Mouse (Mus musculus): ENCODE measurements around the gene Ccnjl. TPM values are rescaled to one million over a fixed set of nuclear protein-coding genes. Genes with fewer than 3 reads are reported as not detected.

Gene Ccnjl
- total RNA-seq, 2 experiments from 2014 or later = not detected

DNA sequence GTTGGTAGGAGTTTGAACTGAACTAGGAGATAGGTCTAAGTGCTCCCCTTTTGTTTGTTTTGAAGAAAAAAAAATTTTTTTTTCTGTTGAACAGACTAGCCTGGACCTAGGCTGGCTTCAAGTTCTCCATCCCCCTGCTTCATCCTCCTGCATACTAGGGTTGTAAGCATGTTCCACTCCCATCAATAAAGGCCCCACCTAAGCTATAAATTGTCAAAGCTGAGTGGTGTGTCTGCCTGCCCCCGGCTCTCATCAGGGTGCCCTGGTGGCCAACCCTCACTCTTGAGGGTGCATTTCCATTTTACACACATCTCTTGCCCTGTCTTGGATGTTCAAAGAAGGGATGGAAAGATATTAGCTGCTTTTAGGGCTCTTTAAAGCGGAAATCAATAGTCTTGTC is 36.8 kb downstream of the Ccnjl start:
- no peak for ATAC-seq (replicated peaks; ENCODE audit: low FRiP score, poor library complexity, severe bottlenecking)

DNA sequence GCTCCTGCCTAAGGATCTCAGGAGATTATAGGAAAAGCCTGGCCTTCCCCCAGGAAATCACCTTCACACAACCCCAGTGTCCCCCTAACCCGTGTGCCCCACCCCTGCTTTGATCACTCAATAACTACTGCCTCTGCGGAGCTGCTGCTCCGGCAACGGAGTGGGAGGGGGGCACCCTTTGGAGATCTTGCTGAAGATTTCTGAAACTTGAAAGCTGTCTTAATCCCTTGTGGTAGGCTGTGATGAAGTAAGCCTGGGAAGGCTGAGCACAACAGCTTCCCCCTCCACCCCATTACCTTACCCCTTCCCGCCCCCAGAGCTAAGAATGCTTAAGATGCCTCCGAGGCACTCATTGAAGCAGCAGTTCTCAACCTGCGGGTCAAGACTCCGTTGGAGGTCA is 37.3 kb downstream of the Ccnjl start:
- no peak for ATAC-seq (replicated peaks; ENCODE audit: low FRiP score, poor library complexity, severe bottlenecking)

DNA sequence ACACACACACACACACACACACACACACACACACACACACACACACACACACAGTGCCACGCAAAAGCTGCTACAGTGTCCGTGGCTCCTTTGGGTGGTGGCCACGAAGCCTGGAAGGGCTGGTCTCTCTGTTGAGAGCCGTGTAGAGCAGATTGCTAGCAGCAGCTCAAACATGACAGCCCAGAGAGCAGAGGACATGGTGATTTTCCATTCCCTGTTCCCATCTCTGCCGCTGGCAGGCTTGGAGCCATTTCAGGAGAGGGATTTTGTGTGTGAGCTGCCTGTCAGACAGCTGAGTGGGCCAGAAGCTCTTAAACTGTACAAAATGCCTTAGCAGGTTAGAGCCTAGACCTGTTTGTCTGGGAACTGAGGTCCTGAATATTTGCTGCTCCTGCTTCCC is 38.1 kb downstream of the Ccnjl start:
- ATAC-seq (replicated peaks; ENCODE audit: low FRiP score, poor library complexity, severe bottlenecking) = no peak

DNA sequence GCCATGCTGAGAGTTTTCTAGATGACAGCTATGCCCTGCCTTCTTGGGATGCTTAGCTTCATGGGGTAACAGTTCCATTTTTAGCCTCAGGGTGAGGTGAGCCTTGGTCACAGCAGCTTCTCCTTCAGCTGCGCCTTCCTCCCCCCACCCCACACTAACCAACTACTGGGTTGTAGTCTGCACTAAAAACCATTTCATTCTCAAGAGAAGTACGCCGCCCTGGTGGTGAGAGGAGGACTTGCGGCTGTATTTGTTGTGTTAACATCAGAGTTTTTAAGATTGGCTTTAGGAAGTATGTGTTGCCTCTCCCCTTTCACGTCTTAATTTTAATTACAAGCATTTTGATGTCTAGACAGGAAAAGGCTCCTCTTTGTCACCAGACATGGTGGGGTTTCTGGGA is 39.7 kb downstream of the Ccnjl start:
- 0 out of 2 replicates have a peak, but pooled peaks have one; percentile 52 for ATAC-seq (replicated peaks; ENCODE audit: low FRiP score, poor library complexity, severe bottlenecking)

DNA sequence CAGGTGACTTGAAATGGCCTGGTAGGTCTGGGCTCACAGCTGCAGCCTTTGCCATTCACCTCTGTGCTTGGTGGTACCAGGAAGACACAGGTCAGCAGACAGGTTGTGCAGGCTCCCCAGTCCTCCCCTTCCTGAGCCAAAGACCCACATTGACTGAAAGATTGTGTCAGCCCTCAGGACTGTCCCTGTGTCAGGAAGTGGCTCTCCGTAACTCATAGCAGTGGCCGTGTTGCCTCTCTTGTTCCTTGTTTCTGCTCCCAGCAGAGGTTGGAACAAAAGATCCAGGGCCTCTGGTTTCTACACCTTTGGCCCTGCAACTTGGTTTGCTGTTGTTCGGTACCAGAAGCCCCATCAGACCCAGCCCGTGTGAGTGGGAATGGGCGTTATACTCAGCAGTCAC is 40.6 kb downstream of the Ccnjl start:
- ATAC-seq (replicated peaks; ENCODE audit: low FRiP score, poor library complexity, severe bottlenecking) = no peak

DNA sequence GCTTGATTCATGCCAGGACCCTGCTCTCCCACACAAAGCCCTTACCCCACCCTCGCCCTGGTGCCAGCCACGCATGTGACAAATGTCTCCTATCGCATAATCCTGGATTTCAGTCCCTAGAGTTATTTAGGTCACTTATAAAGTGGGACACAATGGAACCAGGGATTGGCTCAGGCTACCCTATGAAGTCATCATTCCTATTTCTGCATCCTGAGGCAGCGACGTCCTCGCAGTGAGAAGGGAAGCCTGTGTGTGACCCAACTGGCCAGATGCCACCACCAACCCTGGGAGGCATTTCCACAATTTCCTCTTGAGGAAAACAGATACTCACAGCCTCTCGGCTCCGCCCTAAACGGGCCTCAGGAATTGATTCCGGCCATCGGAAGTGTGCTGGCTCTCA is 41.0 kb downstream of the Ccnjl start:
- ATAC-seq (replicated peaks; ENCODE audit: low FRiP score, poor library complexity, severe bottlenecking) = no peak

DNA sequence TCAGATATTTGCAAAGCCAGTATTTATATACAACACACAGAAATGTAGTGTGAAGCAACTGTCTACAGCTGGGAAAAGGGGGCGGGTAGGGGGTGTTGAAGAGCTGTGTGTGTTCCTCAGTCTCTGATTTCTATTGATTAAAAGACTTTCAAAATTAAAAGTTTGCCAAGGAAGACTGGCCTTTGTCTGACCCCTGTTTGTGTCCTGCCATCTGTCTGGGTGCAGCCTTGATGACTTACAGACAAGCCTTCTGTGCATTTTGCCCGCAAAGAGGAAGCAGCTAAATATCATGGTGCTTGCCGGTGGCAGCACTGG is 46.4 kb downstream of the Ccnjl start:
- no peak for ATAC-seq (replicated peaks; ENCODE audit: low FRiP score, poor library complexity, severe bottlenecking)

DNA sequence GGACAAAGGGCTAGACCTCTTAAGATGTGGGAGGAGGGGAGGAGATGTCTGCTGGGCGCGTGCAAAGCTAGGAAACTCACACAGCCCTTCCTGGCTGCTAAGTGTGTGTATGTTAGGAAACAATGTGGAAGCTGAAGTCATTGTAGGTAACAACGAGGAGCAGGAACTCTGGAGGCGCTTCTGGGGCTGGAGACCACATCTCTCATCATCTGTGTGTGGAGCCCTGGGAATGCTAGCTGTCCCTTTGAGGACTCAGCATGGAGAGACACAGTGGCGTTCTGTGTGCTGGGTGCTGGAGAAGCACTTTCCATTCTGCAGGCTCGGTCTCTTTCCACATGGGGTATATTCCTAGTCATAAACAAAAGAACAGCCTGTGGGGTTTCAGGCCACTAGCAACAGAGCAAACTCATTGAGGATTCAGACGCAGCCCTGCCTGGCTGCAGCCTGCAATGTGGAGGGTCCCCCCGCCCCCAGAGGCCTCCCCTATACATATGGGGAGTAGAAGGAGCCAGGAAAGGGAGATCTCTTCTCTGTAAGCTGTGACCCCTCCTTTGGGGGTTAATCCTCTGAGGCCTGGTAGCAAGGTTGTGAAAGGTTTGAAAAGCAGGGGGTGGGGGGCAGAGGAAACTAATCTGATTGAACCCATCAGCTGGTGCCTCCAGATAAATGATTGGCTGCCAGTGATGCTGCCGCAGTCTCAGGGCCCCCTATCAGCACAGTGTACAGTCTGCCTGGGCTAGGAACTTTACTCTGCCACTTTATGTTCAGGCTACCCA is 47.0 kb downstream of the Ccnjl start:
- ATAC-seq (replicated peaks; ENCODE audit: low FRiP score, poor library complexity, severe bottlenecking) = no peak

DNA sequence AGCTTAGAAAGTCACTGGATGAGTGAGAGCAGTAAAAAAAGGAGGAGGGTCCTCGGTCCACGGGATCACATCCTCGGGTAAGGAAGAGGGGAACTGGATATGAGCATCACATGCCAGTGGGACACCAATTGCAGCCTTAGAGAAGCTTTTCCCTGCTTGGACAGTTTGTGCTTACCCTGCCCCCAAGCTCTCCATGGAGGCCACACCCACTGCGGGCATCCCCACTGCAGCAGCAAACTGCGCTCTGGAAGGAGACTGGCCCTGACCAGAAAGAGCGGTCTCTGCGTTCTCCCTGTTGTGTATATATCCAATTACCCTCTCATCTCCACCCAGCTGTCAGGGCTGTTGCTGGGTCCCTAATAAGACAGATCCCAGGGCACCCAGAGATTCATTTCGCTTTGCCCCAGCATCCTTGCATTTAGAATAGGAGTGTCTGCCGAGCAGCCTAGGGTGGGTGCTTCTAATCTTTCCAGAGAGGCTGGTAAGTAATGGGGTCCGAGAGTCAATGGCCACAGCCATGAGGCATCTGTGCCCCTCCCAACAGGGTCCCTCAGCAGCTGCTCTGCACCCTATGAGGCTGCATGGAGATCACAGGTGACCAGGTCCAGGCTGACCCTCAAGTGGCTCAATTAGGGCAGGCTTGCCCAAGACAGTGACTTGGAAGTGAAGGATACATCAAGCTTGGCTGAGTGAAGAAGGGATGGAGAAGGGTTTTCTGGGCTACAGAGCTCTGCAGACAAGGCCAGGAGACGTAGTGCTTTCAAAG is 49.3 kb downstream of the Ccnjl start:
- ATAC-seq (replicated peaks; ENCODE audit: low FRiP score, poor library complexity, severe bottlenecking) = no peak

DNA sequence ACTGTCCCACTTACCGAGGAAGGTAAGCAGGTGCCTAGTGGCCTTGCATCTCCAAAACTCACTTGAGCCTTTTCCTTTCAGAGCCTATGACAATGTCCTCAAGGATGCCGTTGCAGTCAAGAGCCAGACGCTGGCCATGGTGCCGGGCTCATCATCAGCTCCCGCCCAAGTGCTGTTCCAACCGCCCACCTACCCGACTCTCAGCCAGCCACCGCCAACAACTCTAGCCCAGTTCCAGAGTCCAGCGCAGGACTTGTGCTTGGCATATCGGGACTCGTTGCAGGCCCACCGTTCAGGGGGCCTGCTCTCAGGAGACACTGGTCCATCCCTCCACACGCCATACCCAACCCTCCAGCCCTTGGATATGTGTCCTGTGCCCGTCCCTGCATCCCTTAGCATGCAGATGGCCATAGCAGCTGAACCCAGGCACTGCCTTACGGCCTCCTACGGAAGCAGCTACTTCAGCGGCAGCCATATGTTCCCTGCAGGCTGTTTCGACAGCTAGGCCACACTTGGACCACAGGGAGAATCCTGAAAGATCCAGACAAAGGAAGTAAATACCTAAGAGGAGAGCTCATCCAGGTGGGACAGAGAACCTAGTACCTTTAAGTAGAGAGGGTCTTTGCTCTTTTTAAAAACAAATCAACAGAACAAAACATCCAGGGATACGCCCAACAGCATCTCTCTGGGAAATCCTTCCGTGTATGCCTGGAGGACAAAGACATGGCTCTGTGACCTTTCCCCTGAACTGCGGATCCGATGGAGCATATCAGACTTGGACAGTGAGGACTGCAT is 56.8 kb downstream of the Ccnjl start:
- no peak for ATAC-seq (replicated peaks; ENCODE audit: low FRiP score, poor library complexity, severe bottlenecking)

DNA sequence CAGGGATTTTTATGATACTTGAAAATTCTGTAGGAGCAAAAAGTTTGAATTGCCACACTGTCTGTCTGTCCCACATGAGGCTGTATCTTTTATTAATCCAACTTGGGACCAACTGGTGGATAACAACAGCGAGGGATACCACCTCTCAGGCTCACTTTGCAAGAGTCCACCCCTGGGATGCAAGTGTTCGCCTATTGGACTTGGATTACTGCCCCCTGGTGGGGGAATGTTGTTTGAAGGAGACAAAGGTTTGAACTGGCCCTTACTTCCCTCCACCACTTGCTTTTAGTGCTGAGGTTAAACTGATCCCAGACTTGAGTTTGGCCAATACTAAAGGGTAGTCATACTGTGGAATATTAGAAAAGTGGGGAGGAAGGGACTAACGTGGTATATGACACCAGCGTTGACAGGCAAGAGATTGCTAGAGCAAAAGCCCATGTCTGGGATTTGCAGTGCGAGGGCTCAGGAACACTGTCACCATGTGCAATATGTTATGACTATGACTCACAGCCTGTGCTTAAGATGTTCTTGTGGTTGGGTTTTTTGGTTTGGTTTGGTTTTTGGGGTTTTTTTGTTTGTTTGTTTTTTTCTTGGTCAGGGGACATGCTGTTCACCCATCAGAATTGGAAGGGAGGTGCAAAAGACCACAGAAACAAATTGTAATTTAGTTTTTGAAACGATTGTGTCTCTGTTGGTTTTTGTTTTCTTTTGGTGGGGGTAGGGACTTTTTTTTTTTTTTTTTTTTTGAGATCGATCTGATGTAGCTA is 57.9 kb downstream of the Ccnjl start, which contains the start of gene 4933415A04Rik:
TSS of gene 4933415A04Rik (plus strand) at position 717 of the 767 bp plus-strand sequence.
- ATAC-seq (replicated peaks; ENCODE audit: low FRiP score, poor library complexity, severe bottlenecking) = no peak; the same call in 1 of the 2 replicates

DNA sequence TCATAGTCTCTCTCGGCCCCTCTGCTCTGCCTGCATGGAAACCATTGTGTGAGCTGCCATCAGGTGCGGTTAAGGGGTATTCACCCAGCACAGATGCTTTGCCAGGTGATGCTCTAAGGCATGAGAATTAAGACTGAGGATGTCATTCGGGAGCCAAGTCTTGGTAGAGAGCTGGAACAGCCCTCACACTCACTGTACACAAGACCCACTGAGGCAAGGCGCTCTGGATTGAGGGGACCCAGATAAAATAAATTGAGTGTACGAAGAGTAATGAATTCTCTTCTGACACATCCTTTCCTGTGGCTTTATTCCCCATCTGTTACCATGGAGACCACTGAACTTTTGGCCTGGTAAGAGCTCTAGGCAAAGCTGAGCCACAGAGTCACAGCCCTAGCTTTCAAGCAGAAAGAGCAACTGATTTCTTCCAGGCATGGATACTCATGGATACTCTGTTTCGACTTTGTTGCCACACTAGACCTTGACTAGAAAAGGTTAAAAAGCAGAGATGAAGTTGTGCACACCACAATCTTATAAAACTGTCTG is 61.0 kb downstream of the Ccnjl start:
- no peak for ATAC-seq (replicated peaks; ENCODE audit: low FRiP score, poor library complexity, severe bottlenecking)

DNA sequence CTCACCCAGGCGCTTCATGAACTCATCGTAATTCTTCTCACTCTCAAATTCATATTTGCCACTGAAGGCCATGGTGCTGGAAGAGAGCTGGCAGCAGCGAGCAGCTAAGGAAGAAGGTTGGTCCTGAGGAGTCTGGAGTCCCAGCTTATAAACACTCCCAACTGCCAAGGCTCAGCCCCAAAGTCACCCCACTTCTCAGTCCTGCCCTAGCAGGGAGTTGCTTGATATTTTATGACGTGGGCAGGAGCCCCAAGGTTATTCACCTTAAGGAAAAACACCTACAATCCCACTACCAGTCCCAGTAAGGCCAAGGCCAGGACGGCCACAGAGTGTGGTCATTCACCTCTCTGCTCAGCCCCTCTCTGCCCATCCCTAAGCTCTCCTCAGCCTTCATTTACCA is 72.9 kb downstream of the Ccnjl start, which contains the start of gene Fabp6:
TSS of gene Fabp6 (minus strand) at position 101 of the 400 bp plus-strand sequence.
- ATAC-seq (replicated peaks; ENCODE audit: low FRiP score, poor library complexity, severe bottlenecking) = no peak

DNA sequence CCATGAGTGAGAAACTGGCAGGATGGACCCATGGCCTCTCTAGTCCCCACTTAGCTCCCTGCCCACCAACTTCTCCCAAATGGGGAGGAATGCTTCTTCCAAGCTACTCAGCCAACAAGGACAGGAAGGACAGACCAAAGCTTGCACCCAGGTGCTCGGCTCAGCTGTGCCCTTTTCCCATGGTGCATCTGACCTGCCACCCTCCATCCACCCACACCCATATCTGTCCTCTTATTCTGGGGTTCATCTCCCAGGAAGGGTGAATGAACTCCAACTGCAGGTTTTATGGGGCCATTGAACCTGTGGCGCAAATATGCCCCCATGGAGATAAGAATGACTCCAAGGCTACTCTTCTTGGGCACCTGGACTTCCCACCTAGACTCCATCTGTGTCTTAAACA is 75.6 kb downstream of the Ccnjl start:
- ATAC-seq (replicated peaks; ENCODE audit: low FRiP score, poor library complexity, severe bottlenecking) = no peak

DNA sequence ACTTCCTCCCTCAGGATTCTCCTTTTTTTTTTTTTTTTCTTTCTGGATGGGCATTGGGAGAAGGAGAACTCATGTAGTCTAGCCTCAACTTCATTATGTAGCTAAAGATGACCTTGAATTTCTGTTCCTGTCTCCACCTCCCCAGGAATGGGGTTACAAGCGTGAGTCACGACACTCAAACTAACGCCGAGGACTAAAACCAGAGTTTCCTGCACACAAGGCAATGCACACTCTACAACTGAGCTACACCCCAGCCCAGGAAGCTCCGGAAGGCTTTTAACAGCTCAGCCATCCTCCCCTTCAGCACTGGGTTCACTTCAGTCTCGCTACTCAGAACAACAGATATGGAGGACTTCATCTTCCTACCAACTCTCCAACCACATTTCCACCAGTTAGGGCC is 76.3 kb downstream of the Ccnjl start:
- ATAC-seq (replicated peaks; ENCODE audit: low FRiP score, poor library complexity, severe bottlenecking) = no peak

DNA sequence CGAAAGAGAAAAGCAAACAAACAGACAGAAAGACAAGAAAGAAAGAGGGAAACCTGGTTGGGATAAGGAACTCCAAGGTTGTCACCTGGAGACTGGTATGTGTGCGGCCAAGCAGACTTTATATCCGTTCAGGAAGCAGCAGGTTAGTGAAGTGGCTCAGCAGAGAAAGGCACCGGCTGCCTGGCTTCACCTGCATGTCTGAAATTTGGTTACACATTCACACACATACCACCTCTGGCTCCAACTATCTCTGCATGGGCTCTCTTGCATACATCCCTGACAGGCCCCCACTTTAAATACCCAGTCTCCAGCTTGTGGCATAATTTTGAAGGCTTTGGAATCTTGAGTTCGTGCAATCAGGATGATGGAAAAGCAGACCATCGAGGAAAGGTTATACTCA is 77.3 kb downstream of the Ccnjl start:
- no peak for ATAC-seq (replicated peaks; ENCODE audit: low FRiP score, poor library complexity, severe bottlenecking)

DNA sequence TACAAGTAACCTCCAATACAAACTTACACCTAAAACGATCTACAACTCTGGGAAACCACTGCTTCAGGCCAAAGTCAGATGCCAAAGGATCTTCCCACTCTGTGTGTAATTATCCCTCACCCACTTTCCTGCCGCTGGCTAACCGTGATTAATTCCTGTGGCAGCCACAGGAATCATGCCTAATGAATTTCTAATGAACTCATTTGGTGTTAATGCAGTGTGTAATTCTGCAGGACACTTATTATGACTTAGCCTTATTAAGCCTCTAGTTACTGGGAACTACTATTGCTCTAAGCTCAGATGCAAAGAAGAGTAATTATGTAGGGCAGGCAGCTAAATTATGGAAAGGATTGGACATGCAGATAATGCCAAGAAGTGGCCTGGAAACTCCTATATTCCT is 79.9 kb downstream of the Ccnjl start:
- ATAC-seq (replicated peaks; ENCODE audit: low FRiP score, poor library complexity, severe bottlenecking) = no peak

DNA sequence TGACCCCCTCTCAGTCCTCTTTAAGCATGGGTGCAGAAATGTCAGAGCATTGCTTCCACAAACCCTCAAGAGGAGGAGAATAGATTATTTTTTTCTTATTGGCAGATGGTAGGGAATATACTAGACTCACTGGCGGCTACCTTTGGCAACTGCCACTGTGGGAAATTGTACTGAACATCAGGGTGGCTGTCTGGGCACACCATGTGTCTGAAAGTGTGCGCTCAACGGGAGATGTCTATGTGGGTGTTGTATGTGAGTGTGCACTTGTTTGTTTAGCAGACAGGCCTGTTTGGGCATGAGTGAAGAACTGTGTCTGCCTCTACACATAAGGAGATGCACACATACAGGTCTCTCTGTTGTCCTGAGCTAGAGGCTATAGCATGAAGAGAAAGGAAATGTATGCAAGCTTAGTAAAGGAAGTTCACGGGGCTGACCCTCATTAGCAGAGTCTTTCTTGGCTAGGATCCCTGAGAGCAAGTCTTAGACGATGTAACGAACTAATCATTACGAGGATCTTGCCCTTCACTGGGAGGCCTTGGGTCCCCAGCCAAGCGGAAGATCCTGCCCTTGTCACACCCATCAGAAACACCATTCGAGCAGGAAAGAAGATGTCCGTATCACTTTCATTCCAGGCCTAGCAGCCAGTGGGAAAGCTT is 81.5 kb downstream of the Ccnjl start:
- no peak for ATAC-seq (replicated peaks; ENCODE audit: low FRiP score, poor library complexity, severe bottlenecking)

DNA sequence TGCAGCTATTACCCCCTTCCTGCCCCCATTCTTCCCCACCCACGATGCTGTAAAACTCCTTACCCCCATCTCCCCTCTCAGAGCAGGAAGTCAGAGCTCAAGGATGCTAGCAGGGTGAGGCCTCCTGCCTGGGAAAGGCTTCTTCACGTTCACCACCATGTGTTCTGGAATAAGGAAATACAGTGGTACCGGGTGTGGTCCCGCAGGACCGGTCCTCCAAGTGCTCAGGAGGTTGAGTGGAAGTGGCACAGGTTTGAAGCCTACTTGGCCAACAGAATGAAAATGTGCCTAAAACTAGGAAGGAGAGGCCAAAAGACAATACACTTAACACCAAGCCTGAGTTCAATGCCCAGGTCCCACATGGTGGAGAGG is 82.1 kb downstream of the Ccnjl start:
- ATAC-seq (replicated peaks; ENCODE audit: low FRiP score, poor library complexity, severe bottlenecking) = no peak
